Mouse (Mus musculus): ENCODE data around the gene Acads.
"Not testable (repeated sequence)": the region's sequence is repeated elsewhere in the genome, so short reads cannot be mapped to it uniquely, and the experiment has no call there.

Gene Acads

GRCm38 (mm10) chr5:115118961-115119570 lies at the start of gene Acads:
Acads (minus strand) TSS chr5:115119346.
- DNase-seq = peak; percentile 60

- no peak for DNase-seq
Measured at GRCm38 (mm10) chr5:115167396-115167795, 48.2 kb upstream of the Acads start.

- no peak for DNase-seq
Measured at GRCm38 (mm10) chr5:115166815-115167194, 47.7 kb upstream of the Acads start.

GRCm38 (mm10) chr5:115165895-115166814 lies 47.0 kb upstream of the Acads start:
- DNase-seq = no peak

- DNase-seq = no peak
Measured at GRCm38 (mm10) chr5:115165351-115165750, 46.2 kb upstream of the Acads start.

GRCm38 (mm10) chr5:115164446-115164845 lies 45.3 kb upstream of the Acads start:
- DNase-seq = not testable (repeated sequence)

- DNase-seq = peak; percentile 55
Measured at GRCm38 (mm10) chr5:115163563-115163962, 44.4 kb upstream of the Acads start.

GRCm38 (mm10) chr5:115161940-115162279 lies 42.8 kb upstream of the Acads start:
- DNase-seq = not testable (repeated sequence)

- no peak for DNase-seq
Measured at GRCm38 (mm10) chr5:115161064-115161939, 42.2 kb upstream of the Acads start.

GRCm38 (mm10) chr5:115160655-115161054 lies 41.5 kb upstream of the Acads start:
- DNase-seq = no peak

- no peak for DNase-seq
Measured at GRCm38 (mm10) chr5:115159165-115159564, 40.0 kb upstream of the Acads start.

- peak; percentile 99 for DNase-seq
Measured at GRCm38 (mm10) chr5:115158040-115158983, 39.2 kb upstream of the Acads start, which contains the start of gene Mlec. Mlec (minus strand) TSS chr5:115158179.

GRCm38 (mm10) chr5:115156933-115157589 lies 37.9 kb upstream of the Acads start:
- DNase-seq = peak; percentile 46

- DNase-seq = no peak
Measured at GRCm38 (mm10) chr5:115156401-115156800, 37.3 kb upstream of the Acads start.

GRCm38 (mm10) chr5:115155831-115156230 lies 36.7 kb upstream of the Acads start:
- no peak for DNase-seq

GRCm38 (mm10) chr5:115155156-115155631 lies 36.0 kb upstream of the Acads start:
- no peak for DNase-seq

GRCm38 (mm10) chr5:115152132-115152956 lies 33.2 kb upstream of the Acads start:
- no peak for DNase-seq

- DNase-seq = no peak
Measured at GRCm38 (mm10) chr5:115151457-115151856, 32.3 kb upstream of the Acads start.

GRCm38 (mm10) chr5:115150991-115151390 lies 31.8 kb upstream of the Acads start:
- no peak for DNase-seq
